Mouse (Mus musculus): ENCODE measurements at regions not wholly inside any gene's neighbourhood (a gene's known extent, or its start where the extent isn't known, plus 50 kb on each side); places are given as distances from the start of the nearest gene placed in this dataset.
A peak's percentile ranks its signal among the peaks of the same experiment; 100 is the strongest.

DNA sequence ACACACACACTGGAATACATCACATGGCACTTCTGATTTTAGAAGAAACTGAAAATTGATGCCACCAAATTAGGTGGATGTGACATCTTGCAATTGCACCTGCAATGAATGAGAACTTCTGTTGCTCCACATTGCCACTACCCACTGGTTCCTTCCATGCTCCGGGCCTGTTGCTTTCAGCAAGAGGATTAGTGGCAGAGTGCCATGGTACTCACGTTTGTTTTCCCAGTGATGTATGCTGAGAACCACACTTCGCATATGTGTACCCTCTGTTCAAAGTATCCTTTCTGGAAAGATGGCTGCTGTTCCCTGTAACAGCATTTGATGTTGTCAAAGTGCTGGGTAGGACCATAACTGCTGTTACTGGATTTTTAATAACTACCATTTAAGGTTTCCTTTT is 351.6 kb downstream of the AI429214 start:
- peak in 1 of 2 experiments; percentile 36 for DNase-seq (ENCODE audit: low spot score in 2 of 2)
- intact Hi-C loops (cut with DNase I): no loop called here

DNA sequence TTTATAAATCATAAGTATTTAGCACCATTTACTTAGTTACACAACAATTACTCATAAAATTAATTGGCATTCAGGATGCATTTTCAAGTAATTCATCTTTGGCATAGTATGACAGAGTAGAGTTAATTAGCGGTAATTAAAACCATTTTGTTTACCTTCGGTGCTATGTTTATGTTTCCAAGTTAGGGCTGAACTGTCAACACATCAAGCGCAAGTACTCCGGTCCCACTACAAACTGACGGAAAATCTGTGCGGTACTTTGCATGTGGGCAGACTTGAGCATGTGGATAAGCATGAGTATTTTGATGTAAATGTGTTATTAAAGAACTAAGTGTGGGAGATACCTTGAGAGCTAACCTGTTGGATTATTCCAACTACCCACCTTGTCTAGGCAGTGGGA is 353.7 kb downstream of the AI429214 start:
- DNase-seq (ENCODE audit: low spot score in 2 of 2): no peak
- intact Hi-C loops (cut with DNase I): no loop called here
